Mouse (Mus musculus) bone marrow, adult 2 months (tissue): Measurements from ENCODE around the gene Plcb4.

Experiments
- CTCF ChIP-seq: fragments of 200-500 bp; IDR thresholded peaks from 2 replicates; pipeline ENCODE4 v1.5.1; 2011; ENCODE audit warnings: low read length, control low read depth; ENCODE audit not compliant: control insufficient read depth, insufficient read depth
- POLR2A ChIP-seq: fragments of 200-500 bp; IDR thresholded peaks from 2 replicates; pipeline ENCODE4 v1.6.1; 2011; ENCODE audit warnings: low read depth, mild to moderate bottlenecking, control low read depth, low read length, borderline replicate concordance; ENCODE audit not compliant: control insufficient read depth

DNA sequence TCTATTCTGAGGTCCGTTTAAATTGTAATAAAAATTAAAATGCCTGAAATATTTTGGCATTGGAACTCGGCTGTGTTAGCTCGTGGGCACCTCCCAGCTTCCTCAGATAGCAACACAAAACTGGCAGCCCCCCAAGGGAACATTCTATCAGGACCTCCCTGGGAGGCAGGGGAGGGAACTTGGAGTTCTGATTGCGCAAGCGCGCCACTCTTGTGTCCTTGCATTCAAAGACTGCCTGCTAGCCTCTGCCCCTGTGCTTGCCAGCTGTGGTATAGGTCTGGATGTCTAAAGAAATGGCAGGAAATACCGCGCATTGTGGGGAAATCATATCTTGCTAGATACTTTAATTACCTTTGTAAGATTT, 53.1 kb downstream of the Plcb4 start:
- no peak for TF ChIP-seq POLR2A
- no peak for TF ChIP-seq CTCF
